Mouse (Mus musculus): ENCODE results near the gene Sf1. TPM values are rescaled to one million over a fixed set of nuclear protein-coding genes. Genes with fewer than 3 reads are reported as not detected.

The Sf1 gene
- total RNA-seq, 2 experiments from 2014 or later = 302 to 398 TPM

DNA sequence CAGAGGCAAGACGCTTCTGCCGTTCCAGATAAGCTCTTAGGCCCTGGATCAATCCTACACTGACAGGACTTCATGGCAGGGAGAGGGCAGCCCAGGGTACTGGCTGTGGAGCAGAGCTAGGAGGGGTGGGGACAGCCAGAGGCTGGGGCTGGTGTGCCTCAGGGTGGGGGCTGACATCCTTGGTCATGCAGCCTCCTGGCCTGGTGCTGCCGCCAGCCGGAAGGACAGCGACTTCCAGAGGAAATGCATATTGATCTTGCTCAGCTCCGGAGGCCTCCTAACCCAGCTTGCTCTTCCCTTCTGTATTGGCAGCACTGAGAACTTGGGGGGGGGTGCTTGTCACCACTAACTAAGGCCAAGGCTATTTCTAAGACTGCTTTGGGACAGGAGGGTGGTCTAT is 52.0 kb downstream of the Sf1 start:
- ATAC-seq (replicated peaks; ENCODE audit: low FRiP score, low TSS enrichment, poor library complexity, severe bottlenecking) = no peak

DNA sequence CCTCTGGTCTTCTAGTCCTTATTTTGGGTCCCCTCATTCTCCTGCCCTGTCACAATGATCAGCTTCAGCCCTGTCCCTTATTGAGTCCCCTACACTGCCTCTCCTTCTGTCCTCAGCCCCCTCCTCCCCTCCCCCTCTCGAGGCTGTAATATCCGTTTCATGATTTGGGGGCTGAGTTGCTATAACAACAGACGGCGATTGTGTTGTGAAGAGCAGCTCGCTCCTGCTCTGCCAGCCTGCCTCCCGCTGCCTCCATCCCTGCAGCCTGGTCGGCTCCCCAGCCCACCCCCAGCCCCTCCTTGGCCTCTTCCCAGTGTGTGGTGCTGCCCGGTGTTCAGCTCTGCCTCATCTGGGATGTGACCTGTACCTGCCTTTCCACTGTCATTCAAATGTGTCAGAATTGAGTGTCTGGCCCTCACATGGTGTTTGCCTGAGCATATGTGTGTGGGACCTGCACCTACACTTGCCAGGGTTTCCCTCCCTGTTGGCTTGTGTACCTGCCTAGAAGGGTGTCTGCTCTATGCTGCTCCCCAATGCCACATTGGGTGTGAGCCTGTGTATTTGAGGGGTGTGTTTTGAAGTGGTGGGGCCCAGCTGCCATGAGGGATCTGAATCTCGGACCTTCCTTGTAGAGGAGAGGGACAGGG is 52.8 kb downstream of the Sf1 start:
- no peak for ATAC-seq (replicated peaks; ENCODE audit: low FRiP score, low TSS enrichment, poor library complexity, severe bottlenecking)

DNA sequence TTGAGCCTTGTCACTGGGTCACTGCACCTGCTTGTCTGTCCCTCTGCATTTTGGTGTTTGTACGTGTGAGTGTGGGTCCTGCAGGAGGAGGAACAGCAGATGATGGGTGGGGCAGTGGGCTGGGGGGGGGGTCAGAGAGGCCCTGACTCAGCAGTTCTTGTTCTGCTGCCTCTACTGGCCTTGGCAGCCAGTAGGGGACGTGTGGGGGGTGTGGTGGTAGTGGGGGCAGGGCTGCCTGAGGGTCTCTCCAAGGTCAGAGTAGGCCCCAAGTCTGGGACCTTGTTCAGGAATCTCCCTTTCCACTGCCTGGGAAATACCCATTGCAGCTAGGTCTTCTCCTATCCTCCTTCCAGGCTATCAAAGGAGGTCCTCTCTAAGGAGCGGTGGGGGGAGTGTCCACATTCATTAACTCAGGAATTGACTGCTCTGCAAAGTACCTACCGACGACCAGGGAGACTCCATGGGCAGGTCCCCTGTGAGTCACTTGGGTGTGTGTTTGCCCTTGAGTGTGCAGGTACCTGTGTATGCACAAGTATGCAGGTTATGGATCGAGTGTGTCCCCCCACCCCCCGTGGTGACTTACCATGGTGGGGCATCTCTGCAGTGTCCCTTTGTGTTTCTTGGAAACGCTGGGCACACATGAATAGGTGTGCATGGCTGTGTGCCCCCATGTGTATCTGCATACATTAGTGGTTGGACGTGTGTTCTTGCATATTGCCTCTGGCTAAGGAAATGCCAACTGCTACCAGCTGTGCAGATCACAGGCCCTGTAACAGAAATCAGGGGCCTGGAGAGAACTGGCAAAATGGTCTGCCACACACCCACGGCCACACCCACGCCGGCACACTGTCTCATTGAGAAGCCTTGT is 53.6 kb downstream of the Sf1 start:
- ATAC-seq (replicated peaks; ENCODE audit: low FRiP score, low TSS enrichment, poor library complexity, severe bottlenecking) = no peak

DNA sequence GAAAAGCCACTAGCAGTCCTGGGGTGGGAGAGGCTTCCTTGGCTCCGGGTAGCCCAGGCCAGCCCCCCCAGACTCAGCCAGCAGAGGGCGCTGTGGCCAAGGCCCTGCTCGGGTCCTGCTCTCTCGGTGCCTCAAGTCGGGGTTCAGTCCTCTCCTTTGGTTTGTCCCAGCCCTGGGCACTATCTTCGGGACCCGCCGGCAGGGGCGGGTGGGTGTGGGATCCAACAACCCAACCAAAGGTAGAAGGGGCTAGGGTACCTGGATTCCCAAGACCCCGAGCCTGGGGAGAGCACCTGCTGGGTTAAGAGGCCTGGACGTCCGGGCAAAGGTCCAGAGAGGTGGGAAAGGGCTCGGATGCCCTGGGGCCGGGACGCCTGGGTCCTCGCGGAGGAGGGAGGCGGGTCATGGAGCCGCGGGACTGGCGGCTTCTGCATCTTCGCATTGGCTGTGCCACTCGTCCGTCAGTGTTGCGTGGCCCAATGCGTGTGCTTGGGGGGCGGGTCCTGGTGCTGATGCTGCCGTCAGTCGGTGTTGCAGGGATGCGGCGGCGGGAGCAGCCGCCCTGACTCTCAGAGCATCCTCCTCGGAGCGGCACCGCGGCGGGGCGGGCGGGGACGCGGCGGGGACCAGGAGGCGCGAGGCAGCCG is 54.9 kb downstream of the Sf1 start, which contains the start of gene Nrxn2:
Gene Nrxn2, plus strand, starts transcription at position 499 of the 647 bp plus-strand sequence.
- ATAC-seq (replicated peaks; ENCODE audit: low FRiP score, low TSS enrichment, poor library complexity, severe bottlenecking) = peak; percentile 74

GRCm38 (mm10) chr19:6418984-6419692 is 55.6 kb downstream of the Sf1 start:
- no peak for ATAC-seq (replicated peaks; ENCODE audit: low FRiP score, low TSS enrichment, poor library complexity, severe bottlenecking)

DNA sequence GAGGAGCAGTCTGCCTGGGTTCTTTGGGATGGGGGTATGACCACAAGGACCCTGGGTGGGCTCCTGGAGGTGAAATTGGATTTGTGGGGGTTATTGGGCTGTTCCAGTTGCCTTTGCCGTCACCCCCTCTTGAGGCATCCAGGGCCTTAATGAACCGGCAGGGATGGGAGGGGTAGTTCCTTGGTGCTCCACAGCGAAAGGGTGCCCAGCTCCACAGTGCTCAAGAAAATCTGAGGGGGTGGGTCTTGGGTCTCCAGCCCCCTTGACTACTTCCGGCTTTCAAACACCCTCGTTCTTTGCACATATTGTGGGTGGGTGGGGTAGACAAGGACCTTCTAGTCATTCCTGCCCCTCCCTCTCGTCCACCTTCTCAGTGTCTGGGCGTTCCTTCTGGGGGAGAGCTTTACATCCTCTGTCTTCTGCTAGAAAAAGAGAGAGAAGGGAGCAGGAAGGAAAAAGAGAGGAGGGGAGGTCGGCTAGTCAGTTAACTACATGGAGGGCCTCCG is 56.4 kb downstream of the Sf1 start:
- no peak for ATAC-seq (replicated peaks; ENCODE audit: low FRiP score, low TSS enrichment, poor library complexity, severe bottlenecking)

GRCm38 (mm10) chr19:6420481-6421210 is 57.2 kb downstream of the Sf1 start:
- ATAC-seq (replicated peaks; ENCODE audit: low FRiP score, low TSS enrichment, poor library complexity, severe bottlenecking) = no peak

GRCm38 (mm10) chr19:6421211-6421590 is 57.7 kb downstream of the Sf1 start:
- ATAC-seq (replicated peaks; ENCODE audit: low FRiP score, low TSS enrichment, poor library complexity, severe bottlenecking) = no peak

- ATAC-seq (replicated peaks; ENCODE audit: low FRiP score, low TSS enrichment, poor library complexity, severe bottlenecking) = no peak
Observed at GRCm38 (mm10) chr19:6422014-6422413, 58.5 kb downstream of the Sf1 start.

DNA sequence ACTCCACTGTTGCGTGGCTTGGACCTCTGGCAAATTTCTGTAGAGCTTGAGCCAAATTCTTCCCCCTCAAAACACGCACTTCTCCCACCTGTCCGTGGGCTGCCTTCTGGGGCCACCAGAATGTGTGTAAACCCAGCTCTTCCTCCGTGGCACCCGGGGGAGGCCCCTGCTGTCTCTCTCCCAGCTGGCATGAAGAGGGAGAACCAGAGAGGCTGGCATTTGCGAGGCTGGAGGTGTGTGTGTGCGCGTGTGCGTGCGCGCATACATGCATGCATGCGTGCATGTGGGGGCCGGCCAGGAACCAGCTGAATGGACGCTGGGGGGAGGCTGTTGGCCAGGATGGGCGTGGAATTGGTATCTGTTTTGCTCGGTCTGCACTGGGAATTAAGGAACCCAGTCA is 59.8 kb downstream of the Sf1 start:
- ATAC-seq (replicated peaks; ENCODE audit: low FRiP score, low TSS enrichment, poor library complexity, severe bottlenecking) = no peak

DNA sequence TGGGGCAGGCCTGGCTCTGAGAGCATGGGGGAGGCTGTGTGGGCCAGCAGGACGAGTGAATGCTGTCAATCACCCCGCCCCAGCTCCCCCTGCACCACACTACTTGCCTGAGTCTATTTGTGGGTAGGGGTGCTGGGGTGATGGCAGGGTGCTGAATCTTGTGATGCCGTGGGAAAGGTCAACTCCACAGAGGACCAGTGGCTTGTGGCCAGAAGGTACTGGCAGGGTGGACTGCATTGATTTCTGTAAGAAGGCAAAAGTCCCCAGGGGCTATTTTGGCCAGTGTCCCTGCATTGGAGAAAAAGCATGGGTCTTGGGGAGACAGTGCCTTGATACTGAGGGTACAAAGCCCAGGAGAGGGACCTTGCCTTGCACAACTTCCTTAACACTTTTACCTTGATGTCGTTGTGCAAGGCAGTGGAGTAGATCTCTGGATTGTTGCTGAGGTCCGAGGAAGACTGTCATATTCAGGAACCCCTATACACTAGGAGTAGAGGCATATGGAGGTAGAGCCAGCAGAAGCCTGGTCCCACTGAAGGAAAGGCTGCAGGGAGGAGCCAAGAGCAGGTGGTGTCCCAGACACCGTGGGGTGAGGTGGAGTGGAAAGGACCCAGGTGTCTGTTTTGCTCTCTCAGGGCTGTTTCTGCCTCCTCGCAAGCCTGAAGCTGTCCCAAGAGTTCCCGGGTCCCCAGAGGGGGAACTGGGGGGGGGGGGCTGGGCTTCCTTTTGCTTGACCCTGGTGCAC is 60.8 kb downstream of the Sf1 start:
- ATAC-seq (replicated peaks; ENCODE audit: low FRiP score, low TSS enrichment, poor library complexity, severe bottlenecking) = no peak

- ATAC-seq (replicated peaks; ENCODE audit: low FRiP score, low TSS enrichment, poor library complexity, severe bottlenecking) = no peak
Observed at GRCm38 (mm10) chr19:6425595-6425994, 62.1 kb downstream of the Sf1 start.

- peak; percentile 69; the same call in 1 of the 2 replicates for ATAC-seq (replicated peaks; ENCODE audit: low FRiP score, low TSS enrichment, poor library complexity, severe bottlenecking)
Observed at GRCm38 (mm10) chr19:6426703-6427500, 63.4 kb downstream of the Sf1 start.

Other genes with a start within 250 kb of the Sf1 start
- 18.8 and 20.9 TPM in 2 replicates for gene Sac3d1, start 245.0 kb upstream of the Sf1 start, total RNA-seq (2014; fragmentation: Nextera tagmentation)
- gene Sac3d1, start 245.0 kb upstream of the Sf1 start, total RNA-seq (2017) = 7.7 and 9.3 TPM in 2 replicates
- 15.2 and 24.6 TPM in 2 replicates for gene Snx15, start 235.4 kb upstream of the Sf1 start, total RNA-seq (2014; fragmentation: Nextera tagmentation)
- gene Snx15, start 235.4 kb upstream of the Sf1 start, total RNA-seq (2017) = 7.0 and 13.2 TPM in 2 replicates
- 2.0 TPM in 1 of 2 replicates, not detected in the other for gene Batf2, start 222.7 kb upstream of the Sf1 start, total RNA-seq (2014; fragmentation: Nextera tagmentation)
- 0.42 TPM in 1 of 2 replicates, not detected in the other for gene Batf2, start 222.7 kb upstream of the Sf1 start, total RNA-seq (2017)
- 43.2 and 45.4 TPM in 2 replicates for gene Arl2, start 222.1 kb upstream of the Sf1 start, total RNA-seq (2014; fragmentation: Nextera tagmentation)
- 26.4 and 38.6 TPM in 2 replicates for gene Arl2, start 222.1 kb upstream of the Sf1 start, total RNA-seq (2017)
- not detected in 2 replicates for gene Majin, start 179.3 kb upstream of the Sf1 start, total RNA-seq (2014; fragmentation: Nextera tagmentation)
- not detected in 2 replicates for gene Majin, start 179.3 kb upstream of the Sf1 start, total RNA-seq (2017)
- gene Gpha2, start 137.3 kb upstream of the Sf1 start, total RNA-seq (2014; fragmentation: Nextera tagmentation) = not detected in 2 replicates
- not detected in 2 replicates for gene Gpha2, start 137.3 kb upstream of the Sf1 start, total RNA-seq (2017)
- 10.9 and 24.0 TPM in 2 replicates for gene Ppp2r5b, start 127.8 kb upstream of the Sf1 start, total RNA-seq (2014; fragmentation: Nextera tagmentation)
- gene Ppp2r5b, start 127.8 kb upstream of the Sf1 start, total RNA-seq (2017) = 8.6 and 10.3 TPM in 2 replicates
- gene Atg2a, start 122.0 kb upstream of the Sf1 start, total RNA-seq (2014; fragmentation: Nextera tagmentation) = 22.6 and 30.2 TPM in 2 replicates
- gene Atg2a, start 122.0 kb upstream of the Sf1 start, total RNA-seq (2017) = 5.8 and 11.8 TPM in 2 replicates
- gene Ehd1, start 87.0 kb upstream of the Sf1 start, total RNA-seq (2014; fragmentation: Nextera tagmentation) = 50.0 and 60.7 TPM in 2 replicates
- 26.7 and 62.5 TPM in 2 replicates for gene Ehd1, start 87.0 kb upstream of the Sf1 start, total RNA-seq (2017)
- 3.4 and 4.4 TPM in 2 replicates for gene Cdc42bpg, start 57.2 kb upstream of the Sf1 start, total RNA-seq (2014; fragmentation: Nextera tagmentation)
- gene Cdc42bpg, start 57.2 kb upstream of the Sf1 start, total RNA-seq (2017) = 3.1 and 3.7 TPM in 2 replicates
- 39.8 and 56.2 TPM in 2 replicates for gene Men1, start 28.7 kb upstream of the Sf1 start, total RNA-seq (2014; fragmentation: Nextera tagmentation)
- 17.8 and 19.8 TPM in 2 replicates for gene Men1, start 28.7 kb upstream of the Sf1 start, total RNA-seq (2017)
- 37.3 and 41.8 TPM in 2 replicates for gene Map4k2, start 22.6 kb upstream of the Sf1 start, total RNA-seq (2014; fragmentation: Nextera tagmentation)
- gene Map4k2, start 22.6 kb upstream of the Sf1 start, total RNA-seq (2017) = 9.4 and 27.2 TPM in 2 replicates
- 4.9 TPM in 1 of 2 replicates, not detected in the other for gene Pygm, start 20.7 kb downstream of the Sf1 start, total RNA-seq (2014; fragmentation: Nextera tagmentation)
- 0.04 and 4.9 TPM in 2 replicates for gene Pygm, start 20.7 kb downstream of the Sf1 start, total RNA-seq (2017)
- gene Rasgrp2, start 35.6 kb downstream of the Sf1 start, total RNA-seq (2014; fragmentation: Nextera tagmentation) = 41.2 and 64.6 TPM in 2 replicates
- gene Rasgrp2, start 35.6 kb downstream of the Sf1 start, total RNA-seq (2017) = 21.6 and 32.0 TPM in 2 replicates
- not detected in 2 replicates for gene Nrxn2, start 55.0 kb downstream of the Sf1 start, total RNA-seq (2014; fragmentation: Nextera tagmentation)
- not detected in 2 replicates for gene Nrxn2, start 55.0 kb downstream of the Sf1 start, total RNA-seq (2017)
- gene Slc22a12, start 179.3 kb downstream of the Sf1 start, total RNA-seq (2014; fragmentation: Nextera tagmentation) = not detected in 2 replicates
- gene Slc22a12, start 179.3 kb downstream of the Sf1 start, total RNA-seq (2017) = not detected in 2 replicates